Mouse (Mus musculus) liver, embryonic 13.5 days (tissue): ENCODE data around the gene Nos3. TPM values are rescaled to one million over a fixed set of nuclear protein-coding genes. Genes with fewer than 3 reads are reported as not detected.

Experiments used
- polyA plus RNA-seq: library from polyadenylated mRNA; unstranded; fragments of >200 nt; fragmentation: Nextera tagmentation; extraction: Ambion mirVana; gene quantifications from 2 replicates; pipeline ENCODE4 v1.2.1, GENCODE M21; 2015

Gene Nos3
- polyA plus RNA-seq, 1 experiment from 2014 or later = 2.7 TPM

Other genes starting within 250 kb of the Nos3 start
- gene Nupl2, start 199.8 kb upstream of the Nos3 start, polyA plus RNA-seq = 8.9 and 9.1 TPM in 2 replicates
- gene Kcnh2, start 13.2 kb upstream of the Nos3 start, polyA plus RNA-seq = 0.20 and 0.22 TPM in 2 replicates
- gene Atg9b, start 27.3 kb downstream of the Nos3 start, polyA plus RNA-seq = 0.56 and 0.60 TPM in 2 replicates
- 30.2 and 30.5 TPM in 2 replicates for gene Abcb8, start 28.9 kb downstream of the Nos3 start, polyA plus RNA-seq
- not detected in 2 replicates for gene Asic3, start 48.6 kb downstream of the Nos3 start, polyA plus RNA-seq
- 10.9 and 11.3 TPM in 2 replicates for gene Cdk5, start 58.7 kb downstream of the Nos3 start, polyA plus RNA-seq
- 9.0 and 10.8 TPM in 2 replicates for gene Slc4a2, start 59.0 kb downstream of the Nos3 start, polyA plus RNA-seq
- gene Fastk, start 80.5 kb downstream of the Nos3 start, polyA plus RNA-seq = 56.0 and 59.0 TPM in 2 replicates
- gene Tmub1, start 83.0 kb downstream of the Nos3 start, polyA plus RNA-seq = 5.8 and 7.3 TPM in 2 replicates
- gene Agap3, start 87.4 kb downstream of the Nos3 start, polyA plus RNA-seq = 9.0 and 10.3 TPM in 2 replicates
- 0.02 TPM in 1 of 2 replicates, not detected in the other for gene Gbx1, start 162.4 kb downstream of the Nos3 start, polyA plus RNA-seq
- gene Asb10, start 176.2 kb downstream of the Nos3 start, polyA plus RNA-seq = 0.10 and 0.15 TPM in 2 replicates
- not detected in 2 replicates for gene 4931409K22Rik, start 192.0 kb downstream of the Nos3 start, polyA plus RNA-seq
- gene Abcf2, start 212.7 kb downstream of the Nos3 start, polyA plus RNA-seq = 72.6 and 81.6 TPM in 2 replicates
- gene Chpf2, start 221.9 kb downstream of the Nos3 start, polyA plus RNA-seq = 11.8 and 12.7 TPM in 2 replicates